Mouse (Mus musculus) gastrocnemius, adult 18-20 months (tissue): ENCODE measurements around the gene C77080. TPM values are rescaled to one million over a fixed set of nuclear protein-coding genes. Genes with fewer than 3 reads are reported as not detected.
A peak's percentile ranks its signal among the peaks of the same experiment; 100 is the strongest.

Experiments
- DNase-seq: peaks from one replicate; pipeline ENCODE4 v3.0.0; 2021; ENCODE audit warnings: low spot score
- long read RNA-seq, 2 experiments: library from polyadenylated mRNA; stranded (forward); transcript quantifications; one replicate each; pipeline ENCODE4 v2.0.0; 2021
- total RNA-seq, 2 experiments: library from RNA; stranded (reverse); gene quantifications; 2 replicates each; pipeline ENCODE4 v1.2.3; 2021

C77080 gene
- total RNA-seq, result 1 to 10 TPM; 1.4 to 1.8 TPM
- long read RNA-seq, experiment 1, partial matches to known transcripts, result 1 of 3 reads
- long read RNA-seq, experiment 1, other reads (novel, unspliced or antisense), result 2 of 3 reads
- long read RNA-seq, experiment 2, result 0 reads

DNA sequence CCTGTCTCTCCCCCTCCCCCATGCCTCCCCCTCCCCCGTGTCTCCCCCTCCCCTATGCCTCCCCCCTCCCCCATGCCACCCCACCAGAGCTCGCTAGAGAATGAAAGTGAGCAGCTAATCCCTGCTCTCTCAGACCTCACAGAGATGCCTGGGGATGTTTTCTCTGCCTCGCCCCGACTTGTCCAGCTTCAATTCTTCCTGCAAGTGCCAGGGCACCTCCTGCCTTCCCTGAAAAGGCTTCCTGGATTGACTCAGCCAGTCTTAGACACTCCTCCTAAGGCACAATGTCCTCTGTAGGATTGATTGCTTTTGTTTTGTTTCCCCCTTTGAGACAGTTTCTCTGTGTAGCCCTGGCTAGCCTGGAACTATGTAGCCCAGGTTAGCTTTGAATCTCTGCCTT, at the start of gene C77080:
Gene C77080 (minus strand): TSS at position 209 of the 400 bp plus-strand sequence.
- DNase-seq, result no peak

- DNase-seq, result no peak
These were observed 46.7 kb upstream of the C77080 start for GRCm38 (mm10) chr4:129307936-129308335.

DNA sequence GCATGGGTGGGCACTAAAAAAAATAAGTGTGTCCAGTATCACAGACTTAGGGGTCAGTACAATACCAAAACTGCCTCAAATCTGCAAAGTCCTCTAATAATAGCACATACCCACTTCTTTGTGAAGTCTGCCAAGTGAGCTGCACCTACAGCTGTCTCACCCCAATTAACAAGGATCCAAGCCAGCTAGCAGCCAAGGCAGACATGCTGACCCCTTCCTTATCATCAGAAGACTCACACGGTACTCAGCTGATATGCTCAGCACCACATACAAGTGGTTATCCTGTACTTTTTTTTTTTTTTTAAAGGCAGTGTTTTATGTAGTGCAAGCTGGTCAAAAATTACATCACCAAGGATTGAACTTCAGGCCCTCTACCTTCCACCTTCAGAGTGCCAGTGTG, 43.1 kb upstream of the C77080 start:
- DNase-seq, result no peak

DNA sequence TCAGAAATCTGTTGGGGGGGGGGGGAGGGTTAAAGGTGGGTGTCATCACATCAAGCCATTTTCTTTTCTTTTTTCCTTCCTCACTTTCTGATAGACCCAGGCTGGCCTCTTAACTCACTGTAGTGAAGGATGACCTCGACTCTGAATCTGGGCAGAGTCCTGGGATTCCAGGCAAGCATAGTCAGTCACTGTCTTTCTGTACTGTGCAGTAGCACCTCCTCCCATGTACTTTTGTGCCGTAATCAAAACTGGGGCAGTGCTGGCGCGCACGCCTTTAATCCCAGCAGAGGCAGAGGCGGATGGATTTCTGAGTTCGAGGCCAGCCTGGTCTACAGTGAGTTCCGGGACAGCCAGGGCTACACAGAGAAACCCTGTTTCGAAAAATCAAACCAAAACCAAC, 42.6 kb upstream of the C77080 start:
- DNase-seq, result peak; percentile 18

- no peak for DNase-seq
These were observed 42.2 kb upstream of the C77080 start for GRCm38 (mm10) chr4:129303401-129303800.

DNA sequence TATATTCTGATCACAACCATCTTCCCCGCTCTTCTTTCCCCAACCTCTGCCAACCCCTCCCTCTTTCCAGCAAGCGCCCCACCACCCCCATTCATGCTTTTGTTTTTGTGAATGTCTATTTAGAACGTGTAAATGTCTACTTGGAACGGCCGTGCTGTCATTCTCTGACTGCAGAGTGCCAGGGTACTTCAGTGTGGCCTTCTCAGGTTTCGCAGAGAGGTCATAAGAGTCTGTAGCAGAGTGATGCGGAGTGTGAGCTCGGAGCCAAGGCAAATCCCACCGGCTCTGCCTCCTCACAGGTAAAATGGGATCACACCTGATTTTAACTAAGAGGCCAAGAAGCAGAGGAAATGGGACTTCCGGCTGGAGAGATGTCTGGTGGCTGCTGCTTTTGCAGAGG, 37.9 kb upstream of the C77080 start:
- peak; percentile 47 for DNase-seq

- DNase-seq, result no peak
These were observed 36.5 kb upstream of the C77080 start for GRCm38 (mm10) chr4:129297724-129298123.

GRCm38 (mm10) chr4:129296066-129296465, 34.9 kb upstream of the C77080 start:
- peak; percentile 32 for DNase-seq

DNA sequence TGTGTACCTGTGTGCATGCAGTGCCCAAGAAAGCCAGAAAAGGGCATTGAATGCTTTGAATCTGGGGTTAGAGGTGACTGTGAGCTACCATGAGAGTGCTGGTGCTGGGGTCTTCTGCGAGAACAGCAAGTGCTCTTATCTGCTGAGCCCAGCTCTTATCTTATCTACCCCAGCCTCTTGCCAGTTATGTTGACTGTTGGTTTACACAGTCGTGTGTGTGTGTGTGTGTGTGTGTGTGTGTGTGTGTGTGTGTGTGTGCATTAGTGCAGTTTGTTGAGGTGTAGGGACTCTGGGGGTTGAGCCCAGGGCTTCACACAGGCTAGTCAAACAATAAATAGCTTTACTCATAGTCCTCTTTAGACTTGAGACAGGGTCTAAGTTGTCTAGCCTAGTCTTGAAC, 34.0 kb upstream of the C77080 start:
- no peak for DNase-seq

- no peak for DNase-seq
These were observed 32.5 kb upstream of the C77080 start for GRCm38 (mm10) chr4:129293702-129294101.

DNA sequence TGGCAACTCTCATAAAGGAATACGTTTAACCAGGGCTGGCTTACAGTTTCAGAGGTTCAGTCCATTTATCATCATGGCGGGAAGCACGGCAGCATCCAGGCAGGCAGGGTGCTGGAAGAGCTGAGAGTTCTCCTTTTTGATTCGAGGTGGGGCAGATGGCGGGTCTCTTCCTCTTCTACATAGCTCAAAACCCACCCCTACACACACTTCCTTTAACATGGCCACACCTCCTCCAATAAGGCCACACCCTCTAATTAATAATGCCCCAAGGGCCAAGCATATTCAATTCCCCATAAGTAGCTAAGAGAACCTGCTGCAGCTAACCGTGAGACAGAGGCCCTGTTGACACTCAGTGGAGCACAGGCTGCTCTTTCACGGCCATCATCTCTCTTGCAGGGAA, 31.6 kb upstream of the C77080 start:
- no peak for DNase-seq

- no peak for DNase-seq
These were observed 28.5 kb upstream of the C77080 start for GRCm38 (mm10) chr4:129289671-129290070.

- peak; percentile 63 for DNase-seq
These were observed 26.9 kb upstream of the C77080 start for GRCm38 (mm10) chr4:129288067-129288466.

GRCm38 (mm10) chr4:129287472-129287981, 26.3 kb upstream of the C77080 start, which contains the start of gene Sync:
Gene Sync (plus strand): TSS chr4:129287617.
- peak; percentile 68 for DNase-seq

- peak; percentile 22 for DNase-seq
These were observed 25.7 kb upstream of the C77080 start for GRCm38 (mm10) chr4:129286683-129287471.

GRCm38 (mm10) chr4:129286001-129286682, 24.9 kb upstream of the C77080 start:
- DNase-seq, result no peak

DNA sequence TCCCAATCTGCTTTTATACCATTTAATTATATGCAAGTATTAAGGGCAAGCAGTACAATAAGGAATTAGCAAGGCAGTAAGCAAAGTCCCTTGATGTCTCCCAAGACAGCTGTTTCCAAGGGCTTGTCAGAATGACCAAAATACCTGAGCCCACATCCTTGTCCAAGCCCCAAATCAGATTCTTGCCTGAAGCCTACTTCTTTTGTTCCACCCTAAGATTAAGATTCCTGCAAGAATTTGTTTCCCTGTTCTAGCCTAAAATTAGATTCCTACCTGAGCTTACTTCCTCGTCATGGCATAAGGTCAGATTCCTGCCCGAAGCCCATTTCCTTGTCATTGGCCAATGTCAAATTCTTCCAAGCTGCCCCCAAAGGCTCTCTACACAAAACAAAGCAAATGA, 23.5 kb upstream of the C77080 start:
- DNase-seq, result no peak

- DNase-seq, result no peak
These were observed 22.0 kb upstream of the C77080 start for GRCm38 (mm10) chr4:129283226-129283625.

DNA sequence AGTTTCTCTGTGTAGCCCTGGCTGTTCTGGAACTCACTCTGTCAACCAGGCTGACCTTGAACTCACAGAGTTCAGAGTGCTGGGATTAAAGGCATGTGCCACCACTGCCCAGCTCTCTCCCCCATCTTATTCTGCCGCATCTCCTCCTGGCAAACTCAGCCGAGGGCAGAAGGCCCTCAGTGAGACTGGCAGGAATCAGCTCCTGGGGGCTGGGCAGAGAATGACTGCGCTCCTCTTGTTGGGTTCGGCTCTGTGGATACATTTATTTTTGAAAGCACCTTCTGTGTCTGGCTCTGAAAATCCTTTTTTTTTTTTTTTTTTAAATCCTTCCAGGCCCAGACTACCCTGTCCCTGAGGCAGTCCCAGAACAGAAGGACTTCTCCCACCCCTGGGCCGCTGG, 21.6 kb upstream of the C77080 start:
- DNase-seq, result no peak

DNA sequence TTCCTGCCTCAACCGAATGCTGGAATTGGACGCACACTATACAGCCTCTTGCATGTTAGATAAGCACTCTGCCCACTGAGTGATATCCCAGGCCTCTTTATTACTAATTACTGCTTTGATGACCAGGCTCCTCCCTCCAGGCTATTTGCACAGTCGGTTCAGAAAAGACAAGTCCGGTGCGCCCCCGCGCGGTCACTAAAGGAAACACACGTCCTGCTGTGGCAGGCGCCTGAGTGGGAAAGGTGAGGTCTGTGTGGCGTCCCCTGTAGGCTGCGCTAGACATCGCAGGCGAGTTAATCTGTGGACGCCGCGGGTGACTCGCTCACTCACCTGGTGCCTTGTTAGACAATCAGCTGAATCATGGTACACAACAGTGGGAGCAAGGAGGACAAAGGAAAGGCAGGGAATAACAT, 15.3 kb upstream of the C77080 start:
- peak; percentile 96 for DNase-seq

DNA sequence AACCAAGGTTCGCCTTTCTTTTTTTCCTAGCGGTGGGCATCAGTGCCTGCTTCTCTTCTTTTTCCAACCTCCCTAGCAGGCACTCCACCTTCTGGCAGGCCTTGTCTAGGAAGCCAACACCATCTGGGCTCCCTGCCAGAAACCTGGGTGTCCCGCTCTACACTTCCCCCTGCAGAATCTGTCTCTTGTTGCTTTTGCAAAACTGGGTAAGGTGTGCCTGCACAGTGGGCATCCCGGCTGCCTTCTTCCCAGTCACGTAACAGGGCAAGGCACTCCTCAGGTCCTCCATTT, 11.5 kb upstream of the C77080 start:
- DNase-seq, result peak; percentile 48

GRCm38 (mm10) chr4:129271991-129272755, 11.0 kb upstream of the C77080 start:
- DNase-seq, result no peak
